Mouse (Mus musculus) adrenal gland, adult 2 months (tissue): ENCODE results near the gene Pfkfb4. TPM values are rescaled to one million over a fixed set of nuclear protein-coding genes. Genes with fewer than 3 reads are reported as not detected.
A peak's percentile ranks its signal among the peaks of the same experiment; 100 is the strongest.

ENCODE experiments used
- DNase-seq: peaks from one replicate; pipeline ENCODE4 v3.0.0; 2021
- long read RNA-seq: library from polyadenylated mRNA; stranded (forward); transcript quantifications from one replicate; pipeline ENCODE4 v2.0.0, GENCODE M21; 2021
- polyA plus RNA-seq: library from polyadenylated mRNA; depleted of rRNA; stranded (reverse); fragments of >200 nt; gene quantifications from 2 replicates; pipeline ENCODE4 v1.2.3, GENCODE M21; 2012; rRNA removed
- total RNA-seq, 2 experiments: library from RNA; stranded (reverse); gene quantifications; 2 replicates each; pipeline ENCODE4 v1.2.3; 2021

Pfkfb4 gene
- total RNA-seq = 1 to 10 TPM; 5.5 to 8.7 TPM
- 10.6 and 14.1 TPM in 2 replicates for polyA plus RNA-seq
- long read RNA-seq, partial matches to known transcripts = 1 of 7 reads
- long read RNA-seq, other reads (novel, unspliced or antisense) = 0 of 7 reads

- DNase-seq = peak; percentile 98
Measured at GRCm38 (mm10) chr9:108991428-108992084, at the start of gene Pfkfb4. Gene Pfkfb4 (plus strand): TSS chr9:108991778.

GRCm38 (mm10) chr9:108945111-108945510 is 46.5 kb upstream of the Pfkfb4 start:
- no peak for DNase-seq

GRCm38 (mm10) chr9:108945608-108946007 is 46.0 kb upstream of the Pfkfb4 start:
- no peak for DNase-seq

DNA sequence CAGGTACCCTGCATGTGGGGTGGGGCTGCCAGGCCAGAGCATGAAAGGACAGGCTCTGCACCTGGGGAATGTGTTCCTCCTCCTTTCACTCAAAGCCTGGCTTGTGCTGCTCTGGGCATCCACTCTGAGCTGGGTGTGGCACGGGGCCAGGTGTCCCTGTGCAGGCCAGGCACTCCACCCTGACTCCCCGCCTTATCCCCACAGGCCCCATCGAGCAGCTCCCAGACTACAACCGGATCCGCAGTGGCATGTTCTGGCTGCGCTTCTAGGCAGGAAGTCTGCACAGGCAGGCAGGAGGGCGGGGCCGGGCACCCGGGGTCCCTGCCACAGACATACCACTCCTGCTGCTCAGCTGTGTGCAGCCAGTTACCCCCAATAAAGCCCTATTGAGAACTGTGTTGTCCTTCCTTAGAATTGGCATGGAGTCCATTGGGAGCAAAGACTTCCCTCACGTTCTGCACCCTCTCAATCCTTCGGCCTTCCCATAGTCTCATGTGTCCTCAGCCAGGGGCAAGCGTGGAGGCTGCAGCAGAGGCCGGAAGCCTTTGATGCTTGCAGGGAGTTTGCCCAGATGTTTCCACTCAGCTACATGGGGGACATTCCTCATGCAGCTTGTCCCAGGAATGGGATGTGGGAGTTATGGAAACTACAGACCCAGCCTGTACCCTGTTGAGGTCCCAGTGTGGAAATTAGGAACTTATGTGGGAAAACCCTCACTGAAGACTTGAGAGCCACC is 42.2 kb upstream of the Pfkfb4 start:
- no peak for DNase-seq

GRCm38 (mm10) chr9:108949967-108950728 is 41.4 kb upstream of the Pfkfb4 start:
- DNase-seq = no peak

- peak; percentile 15 for DNase-seq
Measured at GRCm38 (mm10) chr9:108953081-108953636, 38.4 kb upstream of the Pfkfb4 start, which contains the start of gene Col7a1. Gene Col7a1 (plus strand): TSS chr9:108953586.

- DNase-seq = no peak
Measured at GRCm38 (mm10) chr9:108955241-108955640, 36.3 kb upstream of the Pfkfb4 start.

DNA sequence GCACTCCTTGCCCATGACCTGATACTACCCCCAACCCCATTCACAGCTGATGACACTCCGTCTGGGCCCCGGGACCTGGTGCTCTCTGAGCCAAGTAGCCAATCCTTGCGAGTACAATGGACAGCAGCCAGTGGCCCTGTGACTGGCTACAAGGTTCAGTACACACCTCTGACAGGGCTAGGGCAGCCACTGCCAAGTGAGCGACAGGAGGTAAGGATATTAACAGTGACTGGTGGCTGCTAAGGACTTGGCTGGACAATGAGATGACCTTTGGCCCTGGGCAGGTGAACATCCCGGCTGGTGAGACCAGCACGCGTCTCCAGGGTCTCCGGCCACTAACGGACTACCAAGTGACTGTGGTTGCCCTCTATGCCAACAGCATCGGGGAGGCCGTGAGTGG is 35.7 kb upstream of the Pfkfb4 start:
- DNase-seq = no peak

GRCm38 (mm10) chr9:108963577-108963976 is 28.0 kb upstream of the Pfkfb4 start:
- DNase-seq = no peak

- no peak for DNase-seq
Measured at GRCm38 (mm10) chr9:108964338-108964737, 27.2 kb upstream of the Pfkfb4 start.

- no peak for DNase-seq
Measured at GRCm38 (mm10) chr9:108970623-108971022, 21.0 kb upstream of the Pfkfb4 start.

DNA sequence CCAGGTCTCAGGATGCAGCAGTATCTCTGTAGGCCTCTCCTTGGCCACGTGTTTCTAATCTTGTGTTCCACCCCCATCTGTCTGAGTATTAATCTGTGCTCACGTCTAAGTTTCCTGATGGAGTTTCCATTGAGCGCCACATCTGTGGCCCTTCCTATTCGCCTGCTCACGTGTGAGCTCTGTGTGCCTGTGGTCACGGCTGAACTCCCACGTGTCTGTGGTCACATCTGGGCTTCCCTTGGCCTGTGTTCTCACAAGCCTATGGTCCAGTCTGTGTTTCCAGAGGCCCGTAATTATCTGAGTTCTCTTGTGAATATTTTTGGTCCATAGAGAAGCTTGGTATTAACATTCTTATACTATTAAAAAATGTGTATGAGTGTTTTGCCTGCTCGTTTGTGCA is 15.1 kb upstream of the Pfkfb4 start:
- no peak for DNase-seq

- DNase-seq = peak; percentile 53
Measured at GRCm38 (mm10) chr9:108977966-108978365, 13.6 kb upstream of the Pfkfb4 start.

DNA sequence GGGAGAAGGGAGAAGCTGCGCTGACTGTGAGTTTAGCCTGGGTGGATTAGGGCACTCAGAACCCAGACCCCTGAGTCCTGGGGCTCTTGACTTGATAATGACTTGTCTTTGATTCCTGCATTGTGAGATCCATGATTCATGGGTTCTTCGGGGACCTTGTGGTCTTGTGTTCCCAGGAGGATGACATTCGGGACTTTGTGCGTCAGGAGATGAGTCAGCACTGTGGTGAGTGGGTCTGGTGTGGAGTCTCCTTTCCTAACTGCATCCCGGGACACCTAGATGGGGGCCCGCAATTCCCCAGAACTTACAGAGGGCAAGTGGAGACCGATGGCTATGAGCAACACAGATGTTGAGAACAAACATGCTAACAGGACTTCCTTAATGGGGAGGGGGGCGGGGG is 9.1 kb upstream of the Pfkfb4 start:
- peak; percentile 84 for DNase-seq

DNA sequence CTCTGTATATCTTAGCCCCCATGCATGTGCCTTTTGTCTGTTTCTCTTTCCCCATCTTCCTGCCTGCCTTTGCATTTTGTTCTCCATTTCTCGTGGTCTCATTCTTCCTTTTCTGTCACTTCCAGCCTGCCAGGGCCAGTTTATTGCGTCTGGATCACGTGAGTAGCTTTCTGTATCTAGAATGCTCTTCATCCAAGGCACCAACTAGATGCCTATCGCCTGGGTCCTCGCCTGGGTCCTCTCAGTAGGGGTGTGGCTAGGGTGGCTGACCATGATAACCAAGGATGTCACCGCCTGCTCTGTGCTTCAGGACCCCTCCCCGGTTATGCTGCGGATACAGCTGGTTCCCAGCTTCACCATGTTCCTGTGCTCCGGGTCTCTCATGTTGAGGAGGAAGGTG is 8.4 kb upstream of the Pfkfb4 start:
- no peak for DNase-seq

DNA sequence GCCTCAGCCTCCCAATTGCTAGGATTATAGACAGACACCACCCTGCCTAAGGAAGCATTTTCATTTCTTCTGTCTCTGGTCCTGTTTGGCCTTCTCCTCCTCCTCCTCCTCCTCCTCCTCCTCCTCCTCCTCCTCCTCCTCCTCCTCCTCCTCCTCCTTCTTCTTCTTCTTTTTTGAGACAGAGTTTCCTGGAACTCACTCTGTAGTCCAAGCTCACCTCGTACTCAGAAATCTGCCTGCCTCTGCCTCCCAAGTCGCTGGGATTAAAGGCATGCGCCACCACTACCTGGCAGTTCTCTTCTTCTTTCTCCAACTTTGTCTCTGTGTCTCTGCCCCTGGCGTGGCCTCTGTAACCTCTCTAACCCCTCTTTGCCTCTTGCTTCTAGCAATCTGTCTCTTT is 5.9 kb upstream of the Pfkfb4 start, which contains the start of gene Ucn2:
Gene Ucn2, plus strand, starts transcription at position 301 of the 400 bp plus-strand sequence.
- DNase-seq = no peak

- peak; percentile 41 for DNase-seq
Measured at GRCm38 (mm10) chr9:108987704-108988350, 3.8 kb upstream of the Pfkfb4 start.

DNA sequence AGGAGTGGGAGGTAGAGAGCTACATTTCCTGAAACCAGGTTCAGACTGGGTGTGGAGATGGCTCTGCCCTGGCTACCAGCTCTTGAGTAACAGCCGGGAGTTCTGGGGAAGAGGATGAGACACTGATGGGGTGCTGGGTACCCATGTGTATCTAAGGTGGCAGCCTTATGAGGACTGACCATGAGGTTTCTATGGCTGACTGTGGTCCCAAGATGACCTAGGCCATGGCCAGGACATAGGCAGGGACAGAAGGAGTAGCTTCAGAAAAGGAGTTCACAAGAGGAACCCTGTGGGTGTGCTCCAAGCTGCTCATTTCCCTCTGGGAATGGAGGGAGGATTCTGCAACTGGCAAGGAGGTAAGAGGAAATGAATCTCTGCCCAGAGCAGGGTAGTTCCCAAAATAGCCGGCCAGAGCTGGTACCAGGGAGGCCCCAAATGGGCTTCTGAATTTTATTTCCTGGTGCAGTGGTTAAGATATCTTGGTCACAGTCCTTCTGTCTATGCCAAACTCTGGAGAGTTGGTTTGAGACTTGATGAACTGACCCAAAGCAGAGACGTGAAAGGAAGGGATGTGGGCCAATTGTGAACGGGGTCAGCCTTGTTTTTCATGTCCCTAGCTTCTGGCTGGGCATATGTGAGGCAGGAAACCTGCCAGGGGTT is 1.6 kb upstream of the Pfkfb4 start:
- no peak for DNase-seq

DNA sequence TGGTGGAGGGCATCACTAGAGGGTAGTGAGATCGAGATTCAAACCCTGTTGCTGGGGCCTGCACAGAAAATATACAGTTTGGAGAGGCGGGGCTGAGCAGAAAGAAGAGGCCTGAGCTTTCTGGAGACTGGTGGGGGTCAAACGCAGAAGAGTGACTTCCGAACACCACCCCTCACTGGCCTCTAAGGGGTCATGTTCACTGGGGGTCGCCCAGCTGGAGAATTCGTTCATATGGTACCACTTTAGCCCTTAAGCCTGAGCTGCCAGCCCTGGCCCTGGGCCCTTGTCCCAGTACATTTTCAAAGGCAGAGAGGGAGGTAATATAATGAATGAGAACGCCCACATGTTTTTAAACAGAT is 1.1 kb upstream of the Pfkfb4 start:
- DNase-seq = no peak

- no peak for DNase-seq
Measured at GRCm38 (mm10) chr9:108992085-108992469, 499 bp downstream of the Pfkfb4 start.
